Mouse (Mus musculus) stomach, postnatal 0 days (tissue): Measurements from ENCODE around the gene Ogfod3. TPM values are rescaled to one million over a fixed set of nuclear protein-coding genes. Genes with fewer than 3 reads are reported as not detected.
A peak's percentile ranks its signal among the peaks of the same experiment; 100 is the strongest.

Experiments
- ATAC-seq: fragments of 200-750 bp; cut with Nextera tagmentation; 2 replicates; pipeline ENCODE4 v1.8.0; 2017; ENCODE audit not compliant: low FRiP score, low TSS enrichment
- DNase-seq: peaks from one replicate; pipeline ENCODE4 v3.0.0-alpha.2; 2016; ENCODE audit warnings: low spot score
- H3K27ac ChIP-seq: fragments of 300-500 bp; sonication (generic); replicated peaks from 2 replicates; pipeline ENCODE4 v1.5.1; 2014; ENCODE audit warnings: mild to moderate bottlenecking, control low read depth
- H3K27me3 ChIP-seq: fragments of 300-500 bp; sonication (generic); 2 replicates; pipeline ENCODE4 v1.6.1; 2014; ENCODE audit warnings: low read length; ENCODE audit not compliant: control insufficient read depth, insufficient read depth
- H3K36me3 ChIP-seq: fragments of 300-500 bp; sonication (generic); 2 replicates; pipeline ENCODE4 v1.6.1; 2014; ENCODE audit warnings: low read length, mixed read lengths; ENCODE audit not compliant: control insufficient read depth, insufficient read depth
- H3K4me1 ChIP-seq: fragments of 300-500 bp; sonication (generic); replicated peaks from 2 replicates; pipeline ENCODE4 v1.6.1; 2014; ENCODE audit warnings: antibody characterized with exemption; ENCODE audit not compliant: control insufficient read depth, insufficient read depth
- H3K4me2 ChIP-seq: fragments of 300-500 bp; sonication (generic); replicated peaks from 2 replicates; pipeline ENCODE4 v1.6.1; 2014; ENCODE audit warnings: low read depth, mild to moderate bottlenecking, control low read depth, moderate library complexity
- H3K4me3 ChIP-seq: fragments of 300-500 bp; sonication (generic); 2 replicates; pipeline ENCODE4 v1.5.1; 2014; ENCODE audit warnings: low read depth, low read length, control low read depth
- H3K9ac ChIP-seq: fragments of 300-500 bp; sonication (generic); 2 replicates; pipeline ENCODE4 v1.6.1; 2014; ENCODE audit warnings: mild to moderate bottlenecking, low read length, control low read depth, mixed read lengths
- H3K9me3 ChIP-seq: fragments of 300-500 bp; sonication (generic); 2 replicates; pipeline ENCODE4 v1.6.1; 2016; ENCODE audit warnings: low read length; ENCODE audit not compliant: control insufficient read depth
- CTCF ChIP-seq: IDR thresholded peaks from 2 replicates; pipeline ENCODE4 v1.5.1; 2016; ENCODE audit warnings: antibody characterized with exemption, low read depth, mild to moderate bottlenecking, moderate library complexity
- EP300 ChIP-seq: optimal IDR thresholded peaks from 2 replicates; pipeline ENCODE3; 2016; ENCODE audit warnings: antibody characterized with exemption
- WGBS: fragments of 180-500 bp; shearing (Covaris S2); extraction: QIAGEN DNeasy Blood & Tissue Kit; methylation state at CpG from one replicate; pipeline ENCODE4 v1.1.7; 2014; 5-methylcytosine and 5-hydroxymethylcytosine counted together
- polyA plus RNA-seq: library from polyadenylated mRNA; unstranded; fragments of >200 nt; fragmentation: Nextera tagmentation; extraction: Ambion mirVana; gene quantifications from 2 replicates; pipeline ENCODE4 v1.2.1, GENCODE M21; 2015

Gene Ogfod3
- polyA plus RNA-seq, 1 experiment from 2014 or later, result 22.2 TPM

GRCm38 (mm10) chr11:121201436-121202198 lies 2.9 kb downstream of the Ogfod3 start:
- Histone ChIP-seq H3K36me3 (no peaks in the 10 kb centered on the region), H3K4me1 (no peaks in the 10 kb centered on the region), H3K4me2 (no peak overlapping the region), H3K4me3 (no peak overlapping the region), H3K27ac (no peak overlapping the region), H3K9me3 (no peaks in the 10 kb centered on the region), H3K9ac (no peak overlapping the region), H3K27me3 (no peaks in the 10 kb centered on the region)
- DNase-seq, result peak; percentile 57
- WGBS, result 33% methylated on average over 11 of the region's 11 CpGs
- no peak for TF ChIP-seq EP300
- peak; percentile 80 for TF ChIP-seq CTCF
- no peak for ATAC-seq

- Histone ChIP-seq H3K27me3 (no peaks in the 10 kb centered on the region), H3K9me3 (no peaks in the 10 kb centered on the region), H3K4me1 (no peaks in the 10 kb centered on the region), H3K4me2 (no peak overlapping the region), H3K27ac (no peak overlapping the region), H3K36me3 (no peaks in the 10 kb centered on the region), H3K9ac (no peak overlapping the region), H3K4me3 (no peak overlapping the region)
- 94% methylated on average over 6 of the region's 6 CpGs for WGBS
- no peak for ATAC-seq
- TF ChIP-seq CTCF, result no peak
- DNase-seq, result no peak
These were observed 3.7 kb downstream of the Ogfod3 start for GRCm38 (mm10) chr11:121200781-121201180.

GRCm38 (mm10) chr11:121199851-121200250 lies 4.7 kb downstream of the Ogfod3 start:
- H3K27me3 ChIP-seq, result no peaks in the 10 kb centered on the region
- no peaks in the 10 kb centered on the region for H3K36me3 ChIP-seq
- WGBS, result 74% methylated on average over 4 of the region's 4 CpGs
- DNase-seq (no peak), ATAC-seq (no peak)
- TF ChIP-seq CTCF (no peak), EP300 (no peak)
- no peak overlapping the region for H3K4me3 ChIP-seq
- H3K4me1 ChIP-seq, result no peaks in the 10 kb centered on the region
- H3K27ac ChIP-seq, result no peak overlapping the region
- no peak overlapping the region for H3K4me2 ChIP-seq
- no peak overlapping the region for H3K9ac ChIP-seq
- H3K9me3 ChIP-seq, result no peaks in the 10 kb centered on the region

GRCm38 (mm10) chr11:121198622-121199021 lies 5.9 kb downstream of the Ogfod3 start:
- 17% methylated on average over 2 of the region's 2 CpGs for WGBS
- TF ChIP-seq CTCF, result no peak
- no peak for TF ChIP-seq EP300
- Histone ChIP-seq H3K27me3 (no peaks in the 10 kb centered on the region), H3K4me1 (no peaks in the 10 kb centered on the region), H3K9ac (no peak overlapping the region), H3K27ac (0 out of 2 replicates have a peak overlapping the region, but pooled peaks have one; percentile 40), H3K36me3 (no peaks in the 10 kb centered on the region), H3K9me3 (no peaks in the 10 kb centered on the region), H3K4me3 (no peak overlapping the region), H3K4me2 (no peak overlapping the region)
- DNase-seq (no peak), ATAC-seq (no peak; the same call in 1 of the 2 replicates)

GRCm38 (mm10) chr11:121193415-121193814 lies 11.1 kb downstream of the Ogfod3 start:
- no peaks in the 10 kb centered on the region for H3K27me3 ChIP-seq
- DNase-seq (no peak), ATAC-seq (no peak)
- no peaks in the 10 kb centered on the region for H3K9me3 ChIP-seq
- no peaks in the 10 kb centered on the region for H3K4me1 ChIP-seq
- no peak overlapping the region for H3K9ac ChIP-seq
- no peak overlapping the region for H3K4me2 ChIP-seq
- H3K36me3 ChIP-seq, result no peaks in the 10 kb centered on the region
- H3K27ac ChIP-seq, result no peak overlapping the region
- no peak overlapping the region for H3K4me3 ChIP-seq
- 73% methylated on average over 3 of the region's 3 CpGs for WGBS
- TF ChIP-seq CTCF (no peak), EP300 (no peak)

GRCm38 (mm10) chr11:121192742-121193141 lies 11.8 kb downstream of the Ogfod3 start:
- Histone ChIP-seq H3K4me1 (no peaks in the 10 kb centered on the region), H3K9ac (no peak overlapping the region), H3K27ac (no peak overlapping the region), H3K27me3 (no peaks in the 10 kb centered on the region), H3K4me2 (no peak overlapping the region), H3K4me3 (no peak overlapping the region), H3K36me3 (no peaks in the 10 kb centered on the region), H3K9me3 (no peaks in the 10 kb centered on the region)
- ATAC-seq (no peak), DNase-seq (no peak)
- no peak for TF ChIP-seq EP300
- TF ChIP-seq CTCF, result no peak
- 65% methylated on average over 2 of the region's 2 CpGs for WGBS
